Mouse (Mus musculus): ENCODE data around the gene Tbx1. TPM values are rescaled to one million over a fixed set of nuclear protein-coding genes. Genes with fewer than 3 reads are reported as not detected.

The Tbx1 gene
- polyA plus RNA-seq (2017; shearing (Covaris generic)): not detected

GRCm38 (mm10) chr16:18589804-18590790 is at the start of gene Tbx1:
Gene Tbx1 (minus strand): TSS chr16:18590671.

GRCm38 (mm10) chr16:18629390-18630231 is 39.1 kb upstream of the Tbx1 start, which contains the start of gene Sept5:
Gene Sept5 (minus strand): TSS chr16:18629954.

GRCm38 (mm10) chr16:18626376-18626878 is 36.0 kb upstream of the Tbx1 start, which contains the start of gene Gm49601:
Gene Gm49601 (minus strand): TSS chr16:18626427.

GRCm38 (mm10) chr16:18622019-18622418 is 31.5 kb upstream of the Tbx1 start, which contains the start of gene Gp1bb:
Gene Gp1bb (minus strand): TSS chr16:18622403.

Other genes starting within 250 kb of the Tbx1 start
- 60.9 TPM for gene Tango2, start 242.6 kb downstream of the Tbx1 start, polyA plus RNA-seq (2017; shearing (Covaris generic))
- 1.7 TPM for gene Arvcf, start 242.5 kb downstream of the Tbx1 start, polyA plus RNA-seq (2017; shearing (Covaris generic))
- 19.6 TPM for gene Txnrd2, start 164.3 kb downstream of the Tbx1 start, polyA plus RNA-seq (2017; shearing (Covaris generic))
- 64.5 TPM for gene Comt, start 163.8 kb downstream of the Tbx1 start, polyA plus RNA-seq (2017; shearing (Covaris generic))
- gene Gnb1l, start 92.0 kb downstream of the Tbx1 start, polyA plus RNA-seq (2017; shearing (Covaris generic)): 27.8 TPM
- gene Rtl10, start 91.8 kb downstream of the Tbx1 start, polyA plus RNA-seq (2017; shearing (Covaris generic)): 0.79 TPM
- not detected for gene Gp1bb, start 31.7 kb upstream of the Tbx1 start, polyA plus RNA-seq (2017; shearing (Covaris generic))
- gene Gm49601, start 35.8 kb upstream of the Tbx1 start, polyA plus RNA-seq (2017; shearing (Covaris generic)): not detected
- gene Sept5, start 39.3 kb upstream of the Tbx1 start, polyA plus RNA-seq (2017; shearing (Covaris generic)): 0.33 TPM
- not detected for gene Cldn5, start 186.2 kb upstream of the Tbx1 start, polyA plus RNA-seq (2017; shearing (Covaris generic))
- 158 TPM for gene Ufd1, start 221.1 kb upstream of the Tbx1 start, polyA plus RNA-seq (2017; shearing (Covaris generic))
- 7.2 TPM for gene Cdc45, start 221.3 kb upstream of the Tbx1 start, polyA plus RNA-seq (2017; shearing (Covaris generic))
- gene 2510002D24Rik, start 245.9 kb upstream of the Tbx1 start, polyA plus RNA-seq (2017; shearing (Covaris generic)): 74.0 TPM
- gene Gm28539, start 245.9 kb upstream of the Tbx1 start, polyA plus RNA-seq (2017; shearing (Covaris generic)): not detected

All from CD4-positive, CD25-positive, alpha-beta regulatory T cell, adult 9 weeks (primary cell).